Mouse (Mus musculus): Measurements from ENCODE around the gene Tgfb3. TPM values are rescaled to one million over a fixed set of nuclear protein-coding genes. Genes with fewer than 3 reads are reported as not detected.

The Tgfb3 gene
- polyA plus RNA-seq, 1 experiment, result 37.0 TPM

GRCm38 (mm10) chr12:86030932-86031331 is 47.9 kb downstream of the Tgfb3 start:
- DNase-seq (ENCODE audit: low spot score), result no peak

GRCm38 (mm10) chr12:86027747-86028146 is 51.1 kb downstream of the Tgfb3 start:
- no peak for DNase-seq (ENCODE audit: low spot score)

GRCm38 (mm10) chr12:86027000-86027399 is 51.8 kb downstream of the Tgfb3 start:
- no peak for DNase-seq (ENCODE audit: low spot score)

GRCm38 (mm10) chr12:86025480-86025879 is 53.4 kb downstream of the Tgfb3 start:
- DNase-seq (ENCODE audit: low spot score), result no peak

GRCm38 (mm10) chr12:86024426-86024825 is 54.4 kb downstream of the Tgfb3 start:
- DNase-seq (ENCODE audit: low spot score), result no peak

GRCm38 (mm10) chr12:86023081-86023871 is 55.6 kb downstream of the Tgfb3 start:
- no peak for DNase-seq (ENCODE audit: low spot score)

- no peak for DNase-seq (ENCODE audit: low spot score)
These were observed 56.4 kb downstream of the Tgfb3 start for GRCm38 (mm10) chr12:86022282-86022984.

GRCm38 (mm10) chr12:86021583-86021982 is 57.3 kb downstream of the Tgfb3 start:
- DNase-seq (ENCODE audit: low spot score), result no peak

GRCm38 (mm10) chr12:86017360-86017759 is 61.5 kb downstream of the Tgfb3 start:
- no peak for DNase-seq (ENCODE audit: low spot score)

- no peak for DNase-seq (ENCODE audit: low spot score)
These were observed 63.7 kb downstream of the Tgfb3 start for GRCm38 (mm10) chr12:86015114-86015513.

- no peak for DNase-seq (ENCODE audit: low spot score)
These were observed 64.2 kb downstream of the Tgfb3 start for GRCm38 (mm10) chr12:86014621-86015020.

- DNase-seq (ENCODE audit: low spot score), result no peak
These were observed 64.7 kb downstream of the Tgfb3 start for GRCm38 (mm10) chr12:86014174-86014573.

GRCm38 (mm10) chr12:86012195-86012594 is 66.6 kb downstream of the Tgfb3 start:
- DNase-seq (ENCODE audit: low spot score), result no peak

- no peak for DNase-seq (ENCODE audit: low spot score)
These were observed 68.2 kb downstream of the Tgfb3 start for GRCm38 (mm10) chr12:86010656-86011055.

- no peak for DNase-seq (ENCODE audit: low spot score)
These were observed 71.5 kb downstream of the Tgfb3 start for GRCm38 (mm10) chr12:86007377-86007776.

Other genes starting within 250 kb of the Tgfb3 start
- 45.5 and 58.0 TPM in 2 replicates for gene Ift43, start 3.5 kb upstream of the Tgfb3 start, polyA plus RNA-seq (2012; rRNA removed)
- 14.7 and 16.1 TPM in 2 replicates for gene Gpatch2l, start 162.8 kb upstream of the Tgfb3 start, polyA plus RNA-seq (2012; rRNA removed)